Mouse (Mus musculus): ENCODE measurements at regions not wholly inside any gene's neighbourhood (a gene's known extent, or its start where the extent isn't known, plus 50 kb on each side); places are given as distances from the start of the nearest gene placed in this dataset.

GRCm38 (mm10) chrX:162210848-162211247, 51.3 kb upstream of the Nhs start:
- DNase-seq (ENCODE audit: low spot score): no peak
